Mouse (Mus musculus) testis, adult 2 months (tissue): Measurements from ENCODE around the gene Cdc42ep3.

Experiments used
- CTCF ChIP-seq: fragments of 200-500 bp; IDR thresholded peaks from 2 replicates; pipeline ENCODE4 v1.5.1; 2012; ENCODE audit warnings: low read depth, mild to moderate bottlenecking, inconsistent platforms, low read length, moderate library complexity; ENCODE audit not compliant: control insufficient read depth, insufficient read depth, insufficient replicate concordance
- POLR2A ChIP-seq: fragments of 200-500 bp; IDR thresholded peaks from 2 replicates; pipeline ENCODE4 v1.6.1; 2012; ENCODE audit warnings: low read depth, mild to moderate bottlenecking, inconsistent platforms, low read length, moderate library complexity; ENCODE audit not compliant: control insufficient read depth

DNA sequence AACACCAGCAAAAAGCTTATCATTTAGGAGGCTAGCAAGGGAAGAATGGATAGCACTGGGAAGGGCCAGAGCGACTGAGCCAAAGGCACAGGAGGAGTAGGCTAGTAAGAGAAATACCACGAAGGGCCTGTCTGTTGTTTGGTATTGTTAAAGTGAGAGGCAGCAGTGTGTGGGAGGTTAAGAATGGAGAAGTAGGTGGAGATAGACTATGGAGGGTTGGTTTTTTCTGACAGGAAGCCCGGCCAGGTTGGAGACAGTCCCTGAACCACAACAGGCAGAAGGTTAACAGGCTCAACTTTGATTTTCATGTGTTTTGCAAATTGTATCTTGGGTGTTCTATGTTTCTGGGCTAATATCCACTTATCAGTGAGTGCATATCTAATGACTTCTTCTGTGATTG is 26.6 kb upstream of the Cdc42ep3 start:
- no peak for TF ChIP-seq CTCF
- TF ChIP-seq POLR2A = no peak
